Mouse (Mus musculus): ENCODE data around the gene Whamm. TPM values are rescaled to one million over a fixed set of nuclear protein-coding genes. Genes with fewer than 3 reads are reported as not detected.
A peak's percentile ranks its signal among the peaks of the same experiment; 100 is the strongest.

Gene Whamm
- total RNA-seq, 2 experiments from 2014 or later = 7.9 to 8.8 TPM

- no peak for DNase-seq (ENCODE audit: low spot score)
These were observed 9.9 kb upstream of the Whamm start for GRCm38 (mm10) chr7:81561211-81561610.

GRCm38 (mm10) chr7:81563506-81564015 is 7.5 kb upstream of the Whamm start:
- no peak for DNase-seq (ENCODE audit: low spot score)

- DNase-seq (ENCODE audit: low spot score) = no peak
These were observed 6.3 kb upstream of the Whamm start for GRCm38 (mm10) chr7:81564766-81565165.

GRCm38 (mm10) chr7:81565381-81566055 is 5.5 kb upstream of the Whamm start:
- peak; percentile 26 for DNase-seq (ENCODE audit: low spot score)

GRCm38 (mm10) chr7:81566332-81566731 is 4.7 kb upstream of the Whamm start:
- no peak for DNase-seq (ENCODE audit: low spot score)

GRCm38 (mm10) chr7:81566892-81567291 is 4.2 kb upstream of the Whamm start, which contains the start of gene Fsd2:
Gene Fsd2, minus strand, starts transcription at chr7:81566944.
- peak; percentile 87 for DNase-seq (ENCODE audit: low spot score)

- no peak for DNase-seq (ENCODE audit: low spot score)
These were observed 3.7 kb upstream of the Whamm start for GRCm38 (mm10) chr7:81567396-81567795.

GRCm38 (mm10) chr7:81569851-81570250 is 1.2 kb upstream of the Whamm start:
- no peak for DNase-seq (ENCODE audit: low spot score)

- no peak for DNase-seq (ENCODE audit: low spot score)
These were observed 795 bp upstream of the Whamm start for GRCm38 (mm10) chr7:81570271-81570670.

- no peak for DNase-seq (ENCODE audit: low spot score)
These were observed 336 bp upstream of the Whamm start for GRCm38 (mm10) chr7:81570752-81571107.

- no peak for DNase-seq (ENCODE audit: low spot score)
These were observed 925 bp downstream of the Whamm start for GRCm38 (mm10) chr7:81571941-81572441.

GRCm38 (mm10) chr7:81572610-81573268 is 1.7 kb downstream of the Whamm start:
- no peak for DNase-seq (ENCODE audit: low spot score)

- DNase-seq (ENCODE audit: low spot score) = peak; percentile 39
These were observed 2.3 kb downstream of the Whamm start for GRCm38 (mm10) chr7:81573397-81573796.

- no peak for DNase-seq (ENCODE audit: low spot score)
These were observed 2.8 kb downstream of the Whamm start for GRCm38 (mm10) chr7:81573821-81574220.

- no peak for DNase-seq (ENCODE audit: low spot score)
These were observed 4.5 kb downstream of the Whamm start for GRCm38 (mm10) chr7:81575606-81576005.

GRCm38 (mm10) chr7:81577872-81578271 is 6.8 kb downstream of the Whamm start:
- no peak for DNase-seq (ENCODE audit: low spot score)

- no peak for DNase-seq (ENCODE audit: low spot score)
These were observed 7.3 kb downstream of the Whamm start for GRCm38 (mm10) chr7:81578413-81578812.

- no peak for DNase-seq (ENCODE audit: low spot score)
These were observed 8.2 kb downstream of the Whamm start for GRCm38 (mm10) chr7:81579312-81579711.

- DNase-seq (ENCODE audit: low spot score) = no peak
These were observed 12.4 kb downstream of the Whamm start for GRCm38 (mm10) chr7:81583512-81583911.

GRCm38 (mm10) chr7:81585326-81585725 is 14.3 kb downstream of the Whamm start:
- DNase-seq (ENCODE audit: low spot score) = no peak

- DNase-seq (ENCODE audit: low spot score) = no peak
These were observed 16.2 kb downstream of the Whamm start for GRCm38 (mm10) chr7:81587238-81587637.

GRCm38 (mm10) chr7:81592686-81593085 is 21.6 kb downstream of the Whamm start:
- no peak for DNase-seq (ENCODE audit: low spot score)

GRCm38 (mm10) chr7:81593387-81593786 is 22.3 kb downstream of the Whamm start:
- DNase-seq (ENCODE audit: low spot score) = no peak

Measured in gastrocnemius, adult 18-20 months (tissue).